ENCODE assay signal across 8 mouse cellular contexts in the genomic region with DNA sequence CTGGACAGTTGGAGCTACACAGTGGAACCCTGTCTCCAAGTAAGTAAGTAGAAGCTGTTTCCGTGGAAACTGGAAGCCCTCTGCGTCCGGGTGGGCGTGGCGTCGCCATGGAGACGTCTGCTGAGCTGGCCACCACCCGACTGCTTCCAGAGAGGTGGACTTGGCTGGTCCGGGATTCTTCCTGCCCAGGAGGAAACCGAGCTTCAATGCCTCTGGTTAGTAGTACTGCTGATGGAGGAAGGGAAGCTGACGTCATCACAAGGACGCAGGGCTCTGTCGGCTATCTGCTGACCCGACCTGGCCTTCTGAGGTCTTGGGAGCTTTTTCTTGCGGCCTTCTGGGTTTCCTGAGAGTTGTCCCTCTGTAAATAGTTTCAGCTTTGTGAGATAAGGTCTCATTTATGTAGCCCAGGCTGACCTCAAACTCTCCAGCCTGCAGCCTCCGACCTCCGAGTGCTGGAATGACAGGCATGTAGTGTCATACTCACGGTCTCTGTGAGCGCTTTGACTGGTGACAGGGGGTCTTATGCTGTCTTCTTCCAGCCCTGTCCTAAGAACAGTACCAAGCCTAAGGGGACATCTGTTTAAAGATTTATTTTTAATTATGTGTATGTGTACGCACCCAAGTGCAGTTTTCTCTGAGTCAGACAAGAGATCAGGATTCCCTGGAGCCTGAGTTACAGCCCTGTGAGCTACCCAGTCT. TPM values are rescaled to one million over a fixed set of nuclear protein-coding genes. Genes with fewer than 3 reads are reported as not detected.
DNase-seq lines count a peak whose midpoint lies in the region; ATAC-seq and TF ChIP-seq lines count a peak whose summit lies in the region.

No protein-coding gene starts in this region.

- H3K36me3 ChIP-seq in hindbrain, embryonic 15.5 days: no peaks in the 10 kb centered on the region

- DNase-seq in T-cell, adult 2 months (ENCODE audit: low spot score): peak; percentile 10
- DNase-seq in embryo, embryonic 10 days (ENCODE audit: low spot score): peak; percentile 93
- peak; percentile 69 for DNase-seq in gastrocnemius, postnatal 10 days
- DNase-seq in left cerebral cortex, adult 2 months (ENCODE audit: extremely low spot score in 1 of 2, low spot score in 2 of 2): peak; percentile 82 to 85
- peak; percentile 82 for DNase-seq in lung, postnatal 36 days
- DNase-seq in skeletal muscle tissue, adult 2 months (ENCODE audit: low read depth, low spot score): peak; percentile 52
- no peak for DNase-seq in cerebellum, adult 9-10 months

- no peaks in the 10 kb centered on the region for H3K9me3 ChIP-seq in hindbrain, embryonic 15.5 days

- TF ChIP-seq CTCF in left cerebral cortex, adult 2 months (IDR thresholded peaks at IDR 0.05): no peak

- no peak overlapping the region for H3K4me3 ChIP-seq in hindbrain, embryonic 15.5 days
- H3K4me3 ChIP-seq in left cerebral cortex, adult 2 months: peak overlapping the region; percentile 18

- intact Hi-C loops in left cerebral cortex, adult 2 months (cut with DNase I): loop anchor here (2.0 kb wide), 1 partner anchor 13 kb away; no protein-coding TSS in a partner anchor

- 12% methylated on average over 20 of the region's 20 CpGs for WGBS in hindbrain, embryonic 15.5 days

- H3K4me1 ChIP-seq in hindbrain, embryonic 15.5 days (replicated peaks): peaks cover 24% of the 10 kb centered on the region

- no peaks in the 10 kb centered on the region for H3K27me3 ChIP-seq in hindbrain, embryonic 15.5 days

- peak overlapping the region; percentile 38 for H3K4me2 ChIP-seq in hindbrain, embryonic 15.5 days

- H3K9ac ChIP-seq in hindbrain, embryonic 15.5 days: no peak overlapping the region

- ATAC-seq in hindbrain, embryonic 15.5 days (ENCODE audit: low FRiP score, low read depth): no peak

- H3K27ac ChIP-seq in hindbrain, embryonic 15.5 days (replicated peaks): no peak overlapping the region
- peak overlapping the region; percentile 76 for H3K27ac ChIP-seq in left cerebral cortex, adult 2 months

RNA-seq across cellular contexts. Expression of gene Clip2, which starts 3.4 kb away (rescaled TPM):
- total RNA-seq in gastrocnemius, postnatal 10 days (2021): 10 to 100 TPM; 10.1 to 12.8 TPM
- polyA plus RNA-seq in hindbrain, embryonic 15.5 days (2015; fragmentation: Nextera tagmentation; extraction: Ambion mirVana): 13.8 and 14.9 TPM in 2 replicates
- 100 to 1,000 TPM; 116 to 123 TPM for total RNA-seq in left cerebral cortex, adult 2 months (2021)

RNA-seq across cellular contexts. Expression of gene Syna, which starts 4.4 kb away (rescaled TPM):
- total RNA-seq in gastrocnemius, postnatal 10 days (2021): under 1 TPM; 0.14 to 0.16 TPM
- polyA plus RNA-seq in hindbrain, embryonic 15.5 days (2015; fragmentation: Nextera tagmentation; extraction: Ambion mirVana): 0.47 and 0.88 TPM in 2 replicates
- total RNA-seq in left cerebral cortex, adult 2 months (2021): under 1 TPM; 0.21 to 0.34 TPM

RNA-seq across cellular contexts. Expression of gene Rfc2, which starts 25.6 kb away (rescaled TPM):
- 10 to 100 TPM; 18.8 to 25.7 TPM for total RNA-seq in gastrocnemius, postnatal 10 days (2021)
- 190 and 194 TPM in 2 replicates for polyA plus RNA-seq in hindbrain, embryonic 15.5 days (2015; fragmentation: Nextera tagmentation; extraction: Ambion mirVana)
- 10 to 100 TPM; 60.0 to 64.2 TPM for total RNA-seq in left cerebral cortex, adult 2 months (2021)

RNA-seq across cellular contexts. Expression of gene Lat2, which starts 59.2 kb away (rescaled TPM):
- 1 to 10 TPM; 1.8 to 3.2 TPM for total RNA-seq in gastrocnemius, postnatal 10 days (2021)
- polyA plus RNA-seq in hindbrain, embryonic 15.5 days (2015; fragmentation: Nextera tagmentation; extraction: Ambion mirVana): 4.0 and 4.2 TPM in 2 replicates
- total RNA-seq in left cerebral cortex, adult 2 months (2021): 1 to 10 TPM; 3.4 to 3.9 TPM

Comparison
In these comparisons a context has a peak if more than half of its experiments do, and no peak if none do; other contexts are left out.
1. RNA of gene Clip2, which starts 3.4 kb away (total RNA-seq): 116 to 123 TPM in left cerebral cortex, adult 2 months; 10.1 to 12.8 TPM in gastrocnemius, postnatal 10 days; every median in the first group is over 4 times any median in the second.